Mouse (Mus musculus) lung, postnatal 0 days (tissue): ENCODE results near the gene 4921507P07Rik.
A peak's percentile ranks its signal among the peaks of the same experiment; 100 is the strongest.

Source experiments
- CTCF ChIP-seq: IDR thresholded peaks from 2 replicates; pipeline ENCODE4 v1.5.1; 2016; ENCODE audit warnings: antibody characterized with exemption, mild to moderate bottlenecking
- EP300 ChIP-seq: IDR thresholded peaks from 2 replicates; pipeline ENCODE4 v1.6.1; 2016; ENCODE audit warnings: antibody characterized with exemption, mild to moderate bottlenecking, control low read depth

GRCm38 (mm10) chr6:50526597-50527024 is 69.8 kb downstream of the 4921507P07Rik start:
- TF ChIP-seq CTCF (peak; percentile 96), EP300 (no peak)
